Comparison of ENCODE assay signal across 2 mouse cellular contexts in genomic region chr15:37074207-37074606, GRCm38 (mm10).
DNase-seq lines count a peak whose midpoint lies in the region; TF ChIP-seq lines count a peak whose summit lies in the region.
"Not testable (repeated sequence)": the region's sequence is repeated elsewhere in the genome, so short reads cannot be mapped to it uniquely, and the experiment has no call there.

No protein-coding gene starts in this region.

- DNase-seq in MEL (ENCODE audit: low read depth, low spot score), result peak; percentile 69
- peak; percentile 73 for DNase-seq in MEL-GATA-1-ER (ENCODE audit: extremely low read depth, low read depth)

- H3K9me3 ChIP-seq in MEL (replicated peaks; ENCODE audit: insufficient read depth, low read length), result not testable (repeated sequence)

- not testable (repeated sequence) for TF ChIP-seq CTCF in MEL (IDR thresholded peaks at IDR 0.05 in 2 of 3, conservative IDR thresholded peaks at IDR 0.05 in 1 of 3; ENCODE audit: control insufficient read depth in 1 of 3, insufficient read depth in 1 of 3, low read depth in 2 of 3, low read length in 3 of 3, poor library complexity in 1 of 3, severe bottlenecking in 1 of 3)

- H3K9ac ChIP-seq in MEL (ENCODE audit: control insufficient read depth, low read depth, low read length, poor library complexity, severe bottlenecking), result peak overlapping the region; percentile 57

- TF ChIP-seq RAD21 in MEL (IDR thresholded peaks at IDR 0.05; ENCODE audit: low read depth, low read length), result not testable (repeated sequence)

- H3K27me3 ChIP-seq in MEL (ENCODE audit: control insufficient read depth in 1 of 2, insufficient read depth in 2 of 2, low read length in 2 of 2), result not testable (repeated sequence)

- H3K36me3 ChIP-seq in MEL (ENCODE audit: control insufficient read depth in 1 of 2, insufficient read depth in 2 of 2, low read length in 2 of 2), result peaks cover 0 to 12% of the 10 kb centered on the region in 2 experiments; a peak in 2 of 4 replicates

- peak overlapping the region; percentile 89 for H3K27ac ChIP-seq in MEL (ENCODE audit: control insufficient read depth, low read depth, low read length)

- TF ChIP-seq EP300 in MEL (IDR thresholded peaks at IDR 0.05; ENCODE audit: low read depth in 1 of 2, low read length in 2 of 2), result peak; percentile 33 to 53; a peak in 3 of 4 replicates

- H3K79me2 ChIP-seq in MEL (ENCODE audit: control insufficient read depth, insufficient read depth, low read length, poor library complexity), result not testable (repeated sequence)

- not testable (repeated sequence) for TF ChIP-seq POLR2A in MEL (IDR thresholded peaks at IDR 0.05; ENCODE audit: control insufficient read depth in 1 of 2, insufficient read depth in 1 of 2, low read depth in 1 of 2, low read length in 2 of 2, poor library complexity in 1 of 2)

- peak overlapping the region; percentile 44 to 48; a peak in 3 of 4 replicates for H3K4me3 ChIP-seq in MEL (ENCODE audit: control insufficient read depth in 1 of 2, insufficient read depth in 1 of 2, low read depth in 2 of 2, low read length in 2 of 2)

- H3K4me1 ChIP-seq in MEL (ENCODE audit: control insufficient read depth in 1 of 2, insufficient read depth in 2 of 2, low read length in 2 of 2), result peaks cover 7 to 23% of the 10 kb centered on the region in 2 experiments

TF ChIP-seq in MEL, 35 proteins besides CTCF, POLR2A, EP300 and RAD21:
- TF ChIP-seq ETS1 (IDR thresholded peaks at IDR 0.05; ENCODE audit: low read depth, low read length), result peak; percentile 44; the same call in 1 of the 2 replicates
- TF ChIP-seq SIN3A (IDR thresholded peaks at IDR 0.05; ENCODE audit: low read length), result peak; percentile 35; the same call in 1 of the 2 replicates
